Mouse (Mus musculus) stomach, postnatal 0 days (tissue): ENCODE measurements at regions not wholly inside any gene's neighbourhood (a gene's known extent, or its start where the extent isn't known, plus 50 kb on each side); places are given as distances from the start of the nearest gene placed in this dataset.

ENCODE experiments used
- CTCF ChIP-seq: IDR thresholded peaks from 2 replicates; pipeline ENCODE4 v1.5.1; 2016; ENCODE audit warnings: antibody characterized with exemption, low read depth, mild to moderate bottlenecking, moderate library complexity
- EP300 ChIP-seq: optimal IDR thresholded peaks from 2 replicates; pipeline ENCODE3; 2016; ENCODE audit warnings: antibody characterized with exemption

- TF ChIP-seq CTCF (no peak), EP300 (no peak)
Observed at GRCm38 (mm10) chr3:121609090-121609489, 61.5 kb upstream of the 4930432M17Rik start.
